In genomic region chr8:84945235-84945632, GRCm38 (mm10) we compare ENCODE assay signal across 9 mouse cellular contexts. TPM values are rescaled to one million over a fixed set of nuclear protein-coding genes. Genes with fewer than 3 reads are reported as not detected.
DNase-seq lines count a peak whose midpoint lies in the region; ATAC-seq and TF ChIP-seq lines count a peak whose summit lies in the region.
"Had no signal": no experiment of that assay in that cellular context is flagged by ENCODE, and none has a peak within 500 bp of the region (broad histone marks: within the 10 kb centered on the region; RNA-seq: fewer than 3 reads in every experiment).

No protein-coding gene starts in this region.

- peaks cover 22% of the 10 kb centered on the region for H3K4me1 ChIP-seq in lung, embryonic 15.5 days
- H3K4me1 ChIP-seq in embryonic facial prominence, embryonic 15.5 days = peaks cover 21% of the 10 kb centered on the region
- peaks cover 8% of the 10 kb centered on the region; the same call in 1 of the 2 replicates for H3K4me1 ChIP-seq in neural tube, embryonic 11.5 days (ENCODE audit: control insufficient read depth, insufficient read depth, low read length)
- H3K4me1 ChIP-seq in heart, adult 2 months (ENCODE audit: control insufficient read depth, insufficient read depth, low read length) = no peaks in the 10 kb centered on the region; the same call in 1 of the 2 replicates

- H3K9me3 ChIP-seq in lung, embryonic 15.5 days = no peaks in the 10 kb centered on the region
- H3K9me3 ChIP-seq in embryonic facial prominence, embryonic 15.5 days (replicated peaks) = no peaks in the 10 kb centered on the region
- H3K9me3 ChIP-seq in neural tube, embryonic 11.5 days (ENCODE audit: control insufficient read depth, low read length) = no peaks in the 10 kb centered on the region

- no peak for DNase-seq in lung, adult 18-20 months
- peak; percentile 50 to 66 for DNase-seq in layer of hippocampus, adult 2 months (ENCODE audit: low spot score in 2 of 2)
- no peak for DNase-seq in neural tube, embryonic 11.5 days (ENCODE audit: low spot score)
- no peak for DNase-seq in gastrocnemius, adult 8-10 months (ENCODE audit: low spot score in 2 of 2)
- DNase-seq in lung, postnatal 4 days = no peak
- no peak for DNase-seq in heart, adult 2 months

- TF ChIP-seq EP300 in heart, adult 2 months (IDR thresholded peaks at IDR 0.05; ENCODE audit: insufficient read depth, low read depth, low read length) = no peak

- no peaks in the 10 kb centered on the region for H3K79me2 ChIP-seq in heart, adult 2 months (replicated peaks; ENCODE audit: control insufficient read depth, insufficient read depth, low read length)

- no peak for TF ChIP-seq CTCF in layer of hippocampus, adult 2 months (conservative IDR thresholded peaks at IDR 0.05)
- TF ChIP-seq CTCF in heart, adult 2 months (IDR thresholded peaks at IDR 0.05) = no peak

- no peak for TF ChIP-seq POLR2A in heart, adult 2 months (IDR thresholded peaks at IDR 0.05; ENCODE audit: insufficient read depth, low read depth, low read length)

- no peaks in the 10 kb centered on the region for H3K36me3 ChIP-seq in lung, embryonic 15.5 days
- H3K36me3 ChIP-seq in embryonic facial prominence, embryonic 15.5 days = no peaks in the 10 kb centered on the region
- H3K36me3 ChIP-seq in neural tube, embryonic 11.5 days (ENCODE audit: control insufficient read depth, insufficient read depth, low read length) = no peaks in the 10 kb centered on the region
- no peaks in the 10 kb centered on the region for H3K36me3 ChIP-seq in heart, adult 2 months (ENCODE audit: control insufficient read depth, insufficient read depth, low read length)

- H3K27ac ChIP-seq in lung, embryonic 15.5 days = no peak overlapping the region
- no peak overlapping the region for H3K27ac ChIP-seq in embryonic facial prominence, embryonic 15.5 days (replicated peaks)
- H3K27ac ChIP-seq in layer of hippocampus, adult 2 months = peak overlapping the region; percentile 72; the same call in 1 of the 2 replicates
- H3K27ac ChIP-seq in neural tube, embryonic 11.5 days (ENCODE audit: low read depth, low read length) = no peak overlapping the region
- H3K27ac ChIP-seq in heart, adult 2 months = no peak overlapping the region
- H3K27ac ChIP-seq: liver, embryonic 14.5 days had no signal

- H3K9ac ChIP-seq in lung, embryonic 15.5 days = no peak overlapping the region
- H3K9ac ChIP-seq in embryonic facial prominence, embryonic 15.5 days = no peak overlapping the region
- H3K9ac ChIP-seq in neural tube, embryonic 11.5 days (ENCODE audit: low read length) = no peak overlapping the region
- H3K9ac ChIP-seq in heart, adult 2 months (ENCODE audit: low read depth, low read length) = no peak overlapping the region
- H3K9ac ChIP-seq: liver, embryonic 14.5 days had no signal

- H3K4me2 ChIP-seq in lung, embryonic 15.5 days = peak overlapping the region; percentile 78
- peak overlapping the region; percentile 75 for H3K4me2 ChIP-seq in embryonic facial prominence, embryonic 15.5 days (replicated peaks)
- H3K4me2 ChIP-seq in neural tube, embryonic 11.5 days (ENCODE audit: low read depth) = peak overlapping the region; percentile 93

- peaks cover 77% of the 10 kb centered on the region for H3K27me3 ChIP-seq in lung, embryonic 15.5 days
- peaks cover 64% of the 10 kb centered on the region for H3K27me3 ChIP-seq in embryonic facial prominence, embryonic 15.5 days
- H3K27me3 ChIP-seq in neural tube, embryonic 11.5 days (ENCODE audit: control insufficient read depth, insufficient read depth, low read length) = peaks cover 55% of the 10 kb centered on the region
- peaks cover 8% of the 10 kb centered on the region for H3K27me3 ChIP-seq in heart, adult 2 months (ENCODE audit: control insufficient read depth, insufficient read depth, low read length)

- ATAC-seq in lung, embryonic 15.5 days (ENCODE audit: borderline replicate concordance, extremely low read depth, low FRiP score, low TSS enrichment) = no peak
- ATAC-seq in embryonic facial prominence, embryonic 15.5 days (ENCODE audit: insufficient number of reproducible peaks, low FRiP score, low TSS enrichment, low read depth) = no peak; the same call in 1 of the 2 replicates
- ATAC-seq in neural tube, embryonic 11.5 days (ENCODE audit: insufficient read depth, low FRiP score, low TSS enrichment) = peak; percentile 46

- intact Hi-C loops in heart, adult 2 months (cut with DNase I) = no loop called here

- 5% methylated on average over 11 of the region's 11 CpGs for WGBS in lung, embryonic 15.5 days
- WGBS in embryonic facial prominence, embryonic 15.5 days = 5% methylated on average over 11 of the region's 11 CpGs
- WGBS in neural tube, embryonic 11.5 days = 3% methylated on average over 11 of the region's 11 CpGs
- 8% methylated on average over 11 of the region's 11 CpGs for WGBS in heart, adult 2 months

- H3K4me3 ChIP-seq in lung, embryonic 15.5 days = peak overlapping the region; percentile 41; the same call in 1 of the 2 replicates
- H3K4me3 ChIP-seq in embryonic facial prominence, embryonic 15.5 days (replicated peaks) = peak overlapping the region; percentile 40
- peak overlapping the region; percentile 68 for H3K4me3 ChIP-seq in layer of hippocampus, adult 2 months
- peak overlapping the region; percentile 56 for H3K4me3 ChIP-seq in neural tube, embryonic 11.5 days (ENCODE audit: low read depth, low read length)
- H3K4me3 ChIP-seq in heart, adult 2 months = no peak overlapping the region

RNA-seq across cellular contexts. Expression of gene Rtbdn, which starts 1.6 kb away (rescaled TPM):
- polyA plus RNA-seq in lung, embryonic 15.5 days (2015; fragmentation: Nextera tagmentation; extraction: Ambion mirVana) = 0.12 and 0.13 TPM in 2 replicates
- polyA plus RNA-seq in embryonic facial prominence, embryonic 15.5 days (2015; fragmentation: Nextera tagmentation; extraction: Ambion mirVana) = 0.27 TPM in 1 of 2 replicates, not detected in the other
- 1 to 10 TPM; 1.1 TPM for total RNA-seq in layer of hippocampus, adult 2 months (2021)
- polyA plus RNA-seq in neural tube, embryonic 11.5 days (2014; fragmentation: Nextera tagmentation; extraction: Ambion mirVana) = 0.25 TPM in 1 of 2 replicates, not detected in the other
- total RNA-seq in gastrocnemius, adult 8-10 months (2022) = not detected
- total RNA-seq in heart, adult 2 months (2021) = not detected
- polyA plus RNA-seq in heart, adult 2 months (2012; rRNA removed) = not detected in 2 replicates
- polyA plus RNA-seq: liver, embryonic 14.5 days had no signal

RNA-seq across cellular contexts. Expression of gene Mast1, which starts 8.1 kb away (rescaled TPM):
- polyA plus RNA-seq in lung, embryonic 15.5 days (2015; fragmentation: Nextera tagmentation; extraction: Ambion mirVana) = 0.49 TPM in 2 replicates
- 1.9 and 2.2 TPM in 2 replicates for polyA plus RNA-seq in embryonic facial prominence, embryonic 15.5 days (2015; fragmentation: Nextera tagmentation; extraction: Ambion mirVana)
- 10 to 100 TPM; 78.9 to 85.5 TPM for total RNA-seq in layer of hippocampus, adult 2 months (2021)
- 13.8 and 14.6 TPM in 2 replicates for polyA plus RNA-seq in neural tube, embryonic 11.5 days (2014; fragmentation: Nextera tagmentation; extraction: Ambion mirVana)
- under 1 TPM in 1 of 4 experiments, not detected in 3; 0.07 TPM for total RNA-seq in gastrocnemius, adult 8-10 months (2022)
- total RNA-seq in heart, adult 2 months (2021) = under 1 TPM; 0.07 to 0.10 TPM
- 0.16 and 0.18 TPM in 2 replicates for polyA plus RNA-seq in heart, adult 2 months (2012; rRNA removed)

RNA-seq across cellular contexts. Expression of gene Gm49661, which starts 24.0 kb away (rescaled TPM):
- not detected in 2 replicates for polyA plus RNA-seq in lung, embryonic 15.5 days (2015; fragmentation: Nextera tagmentation; extraction: Ambion mirVana)
- not detected in 2 replicates for polyA plus RNA-seq in embryonic facial prominence, embryonic 15.5 days (2015; fragmentation: Nextera tagmentation; extraction: Ambion mirVana)
- not detected for total RNA-seq in layer of hippocampus, adult 2 months (2021)
- polyA plus RNA-seq in neural tube, embryonic 11.5 days (2014; fragmentation: Nextera tagmentation; extraction: Ambion mirVana) = not detected in 2 replicates
- 1 to 10 TPM in 1 of 4 experiments, not detected in 3; 1.1 TPM for total RNA-seq in gastrocnemius, adult 8-10 months (2022)
- 1 to 10 TPM; 1.3 to 2.1 TPM for total RNA-seq in heart, adult 2 months (2021)
- not detected in 2 replicates for polyA plus RNA-seq in heart, adult 2 months (2012; rRNA removed)
- polyA plus RNA-seq: liver, embryonic 14.5 days had no signal

RNA-seq across cellular contexts. Expression of gene Prdx2, which starts 24.2 kb away (rescaled TPM):
- polyA plus RNA-seq in lung, embryonic 15.5 days (2015; fragmentation: Nextera tagmentation; extraction: Ambion mirVana) = 727 and 733 TPM in 2 replicates
- polyA plus RNA-seq in embryonic facial prominence, embryonic 15.5 days (2015; fragmentation: Nextera tagmentation; extraction: Ambion mirVana) = 705 and 717 TPM in 2 replicates
- 100 to 1,000 TPM; 323 to 345 TPM for total RNA-seq in layer of hippocampus, adult 2 months (2021)
- polyA plus RNA-seq in neural tube, embryonic 11.5 days (2014; fragmentation: Nextera tagmentation; extraction: Ambion mirVana) = 1,335 and 1,358 TPM in 2 replicates
- 100 to 1,000 TPM; 173 to 193 (median 187) TPM for total RNA-seq in gastrocnemius, adult 8-10 months (2022)
- 100 to 1,000 TPM; 591 to 662 TPM for total RNA-seq in heart, adult 2 months (2021)
- 464 and 584 TPM in 2 replicates for polyA plus RNA-seq in heart, adult 2 months (2012; rRNA removed)

RNA-seq across cellular contexts. Expression of gene Rnaseh2a, which starts 24.3 kb away (rescaled TPM):
- polyA plus RNA-seq in lung, embryonic 15.5 days (2015; fragmentation: Nextera tagmentation; extraction: Ambion mirVana) = 114 and 120 TPM in 2 replicates
- polyA plus RNA-seq in embryonic facial prominence, embryonic 15.5 days (2015; fragmentation: Nextera tagmentation; extraction: Ambion mirVana) = 94.9 and 99.1 TPM in 2 replicates
- 10 to 100 TPM; 43.0 to 46.9 TPM for total RNA-seq in layer of hippocampus, adult 2 months (2021)
- 92.9 and 116 TPM in 2 replicates for polyA plus RNA-seq in neural tube, embryonic 11.5 days (2014; fragmentation: Nextera tagmentation; extraction: Ambion mirVana)
- total RNA-seq in gastrocnemius, adult 8-10 months (2022) = 10 to 100 TPM; 20.4 to 26.5 (median 23.9) TPM
- total RNA-seq in heart, adult 2 months (2021) = 10 to 100 TPM; 38.1 to 50.5 TPM
- polyA plus RNA-seq in heart, adult 2 months (2012; rRNA removed) = 33.7 and 46.3 TPM in 2 replicates

Comparison
In these comparisons a context has a peak if more than half of its experiments do, and no peak if none do; other contexts are left out.
1. DNase-seq: peak in layer of hippocampus, adult 2 months (2 of 2); none in lung, adult 18-20 months (0 of 2), neural tube, embryonic 11.5 days (single experiment), gastrocnemius, adult 8-10 months (0 of 2), lung, postnatal 4 days (0 of 2) and heart, adult 2 months (0 of 2).
2. Peak in every context shown above with its lines, with median percentiles within 50 percentile points of each other: H3K4me2 ChIP-seq.